Mouse (Mus musculus): ENCODE measurements at regions not wholly inside any gene's neighbourhood (a gene's known extent, or its start where the extent isn't known, plus 50 kb on each side); places are given as distances from the start of the nearest gene placed in this dataset.
A peak's percentile ranks its signal among the peaks of the same experiment; 100 is the strongest.

DNA sequence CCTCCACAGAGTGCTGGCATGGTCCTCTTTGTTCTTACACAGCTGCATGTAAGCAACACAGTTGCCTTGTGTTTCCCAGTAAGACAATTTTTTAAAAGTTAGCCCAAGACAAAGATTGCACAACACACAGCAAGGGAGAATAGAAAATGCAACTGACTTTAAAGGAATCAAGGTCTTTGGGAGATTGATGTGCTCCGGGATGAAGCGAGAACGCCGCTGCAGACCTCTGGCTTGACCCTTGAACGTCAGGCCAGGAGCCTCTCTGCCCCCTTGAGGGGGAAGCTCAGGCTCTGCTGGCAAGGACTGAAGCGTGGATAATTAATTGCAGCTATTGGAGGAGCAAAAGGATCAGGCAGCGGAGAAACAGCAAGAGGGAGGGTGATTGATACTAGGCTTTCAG lies 336.4 kb downstream of the Tcerg1l start:
- DNase-seq (ENCODE audit: low spot score) = no peak
- H3K4me2 ChIP-seq (ENCODE audit: low read length) = no peak overlapping the region
- 56% methylated on average over 7 of the region's 7 CpGs for WGBS
- no peaks in the 10 kb centered on the region for H3K36me3 ChIP-seq (ENCODE audit: control insufficient read depth, insufficient read depth, low read length)
- no peaks in the 10 kb centered on the region for H3K9me3 ChIP-seq (replicated peaks; ENCODE audit: control insufficient read depth, low read length)
- no peak overlapping the region for H3K27ac ChIP-seq (ENCODE audit: low read depth, low read length)
- no peak overlapping the region for H3K9ac ChIP-seq (ENCODE audit: low read length)
- no peak overlapping the region for H3K4me3 ChIP-seq (ENCODE audit: low read depth, low read length)
- H3K4me1 ChIP-seq (ENCODE audit: control insufficient read depth, insufficient read depth, low read length) = no peaks in the 10 kb centered on the region
- ATAC-seq = no peak
- H3K27me3 ChIP-seq (replicated peaks; ENCODE audit: control insufficient read depth, insufficient read depth, low read length) = no peaks in the 10 kb centered on the region

DNA sequence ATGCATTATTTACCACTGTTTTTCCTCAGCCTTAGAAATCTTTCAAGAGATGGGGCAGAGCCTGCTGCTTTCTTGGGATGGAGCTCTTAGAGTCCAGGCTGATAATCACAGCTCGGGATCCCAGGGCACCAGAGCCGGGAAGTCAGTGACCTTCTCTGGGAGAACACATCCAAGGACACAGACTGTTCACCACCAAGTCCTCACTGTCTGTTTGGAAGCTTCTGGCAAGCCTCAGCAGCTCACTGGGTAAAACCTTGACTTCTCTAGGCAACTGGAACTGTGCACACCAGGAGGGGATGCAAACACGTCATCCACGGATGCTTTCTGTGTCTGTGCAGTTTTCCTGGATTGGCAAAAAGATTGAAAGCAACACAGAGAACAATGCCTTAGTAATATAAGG lies 330.6 kb downstream of the Tcerg1l start:
- DNase-seq (ENCODE audit: low spot score) (no peak), ATAC-seq (no peak)
- Histone ChIP-seq H3K27me3 (replicated peaks; ENCODE audit: control insufficient read depth, insufficient read depth, low read length) (no peaks in the 10 kb centered on the region), H3K36me3 (ENCODE audit: control insufficient read depth, insufficient read depth, low read length) (no peaks in the 10 kb centered on the region), H3K9me3 (replicated peaks; ENCODE audit: control insufficient read depth, low read length) (no peaks in the 10 kb centered on the region), H3K9ac (ENCODE audit: low read length) (no peak overlapping the region), H3K4me1 (ENCODE audit: control insufficient read depth, insufficient read depth, low read length) (no peaks in the 10 kb centered on the region), H3K4me3 (ENCODE audit: low read depth, low read length) (no peak overlapping the region), H3K4me2 (ENCODE audit: low read length) (no peak overlapping the region), H3K27ac (ENCODE audit: low read depth, low read length) (no peak overlapping the region)
- WGBS = 77% methylated on average over 4 of the region's 4 CpGs

- Histone ChIP-seq H3K4me2 (ENCODE audit: low read length) (no peak overlapping the region), H3K4me1 (ENCODE audit: control insufficient read depth, insufficient read depth, low read length) (no peaks in the 10 kb centered on the region), H3K9me3 (replicated peaks; ENCODE audit: control insufficient read depth, low read length) (no peaks in the 10 kb centered on the region), H3K36me3 (ENCODE audit: control insufficient read depth, insufficient read depth, low read length) (no peaks in the 10 kb centered on the region), H3K27ac (ENCODE audit: low read depth, low read length) (no peak overlapping the region), H3K4me3 (ENCODE audit: low read depth, low read length) (no peak overlapping the region), H3K9ac (ENCODE audit: low read length) (no peak overlapping the region), H3K27me3 (replicated peaks; ENCODE audit: control insufficient read depth, insufficient read depth, low read length) (no peaks in the 10 kb centered on the region)
- 82% methylated on average over 3 of the region's 3 CpGs for WGBS
- peak; percentile 22 for DNase-seq (ENCODE audit: low spot score)
- ATAC-seq = no peak
Measured at GRCm38 (mm10) chr7:138075231-138075630, 322.3 kb downstream of the Tcerg1l start.

DNA sequence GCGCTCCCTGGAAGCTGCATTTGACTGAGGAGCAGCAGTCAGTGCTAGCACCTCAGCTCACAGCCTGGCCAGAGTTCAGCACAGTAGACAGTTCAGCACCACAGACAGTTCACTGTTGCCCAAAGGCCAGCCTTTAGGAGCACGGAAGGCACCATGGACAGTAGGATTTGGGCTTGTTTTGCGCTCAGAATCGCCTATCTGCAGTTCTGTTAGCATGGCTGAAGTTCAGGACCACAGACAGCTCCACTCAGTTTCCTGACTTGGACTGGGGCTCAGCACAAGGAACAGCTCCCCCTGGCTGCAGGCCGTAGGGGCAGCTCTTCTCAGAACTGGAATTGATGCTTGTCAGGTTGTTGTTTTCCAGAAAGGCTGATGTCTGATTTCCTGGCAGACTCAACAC lies 313.6 kb downstream of the Tcerg1l start:
- Histone ChIP-seq H3K27me3 (replicated peaks; ENCODE audit: control insufficient read depth, insufficient read depth, low read length) (no peaks in the 10 kb centered on the region), H3K36me3 (ENCODE audit: control insufficient read depth, insufficient read depth, low read length) (no peaks in the 10 kb centered on the region), H3K9ac (ENCODE audit: low read length) (no peak overlapping the region), H3K4me1 (ENCODE audit: control insufficient read depth, insufficient read depth, low read length) (no peaks in the 10 kb centered on the region), H3K4me3 (ENCODE audit: low read depth, low read length) (no peak overlapping the region), H3K9me3 (replicated peaks; ENCODE audit: control insufficient read depth, low read length) (no peaks in the 10 kb centered on the region), H3K27ac (ENCODE audit: low read depth, low read length) (no peak overlapping the region), H3K4me2 (ENCODE audit: low read length) (no peak overlapping the region)
- 17% methylated on average over 5 of the region's 5 CpGs for WGBS
- ATAC-seq (peak; percentile 37; the same call in 1 of the 2 replicates), DNase-seq (ENCODE audit: low spot score) (peak; percentile 83)

- no peak overlapping the region for H3K27ac ChIP-seq (ENCODE audit: low read depth, low read length)
- no peak for ATAC-seq
- no peak overlapping the region for H3K4me2 ChIP-seq (ENCODE audit: low read length)
- H3K9me3 ChIP-seq (replicated peaks; ENCODE audit: control insufficient read depth, low read length) = no peaks in the 10 kb centered on the region
- no peaks in the 10 kb centered on the region for H3K27me3 ChIP-seq (replicated peaks; ENCODE audit: control insufficient read depth, insufficient read depth, low read length)
- WGBS = 68% methylated on average over 7 of the region's 7 CpGs
- H3K4me3 ChIP-seq (ENCODE audit: low read depth, low read length) = no peak overlapping the region
- H3K36me3 ChIP-seq (ENCODE audit: control insufficient read depth, insufficient read depth, low read length) = no peaks in the 10 kb centered on the region
- DNase-seq (ENCODE audit: low spot score) = no peak
- no peak overlapping the region for H3K9ac ChIP-seq (ENCODE audit: low read length)
- H3K4me1 ChIP-seq (ENCODE audit: control insufficient read depth, insufficient read depth, low read length) = no peaks in the 10 kb centered on the region
Measured at GRCm38 (mm10) chr7:138107471-138108210, 289.9 kb downstream of the Tcerg1l start.

DNA sequence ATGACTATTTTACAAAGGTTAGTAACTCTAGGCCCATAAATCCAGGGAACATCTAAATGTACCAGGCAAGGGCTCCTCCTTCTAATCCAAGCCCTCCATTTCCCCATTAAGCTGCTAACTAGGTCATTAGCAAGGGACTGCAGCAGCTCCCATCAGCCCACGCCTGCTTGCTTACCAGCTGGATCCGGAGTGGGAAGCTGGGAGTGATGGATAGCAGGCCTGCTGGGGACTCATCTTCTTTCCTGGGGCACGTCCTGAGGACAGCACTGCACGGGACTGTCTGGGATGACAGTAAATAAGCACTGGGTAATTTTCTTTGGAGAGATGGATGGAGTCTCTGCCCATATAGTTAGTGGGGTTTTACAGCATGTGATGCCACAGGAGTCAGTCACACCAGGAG lies 276.0 kb downstream of the Tcerg1l start:
- Histone ChIP-seq H3K9ac (ENCODE audit: low read length) (no peak overlapping the region), H3K4me1 (ENCODE audit: control insufficient read depth, insufficient read depth, low read length) (peaks cover 5% of the 10 kb centered on the region; the same call in 1 of the 2 replicates), H3K9me3 (replicated peaks; ENCODE audit: control insufficient read depth, low read length) (no peaks in the 10 kb centered on the region), H3K27ac (ENCODE audit: low read depth, low read length) (no peak overlapping the region), H3K36me3 (ENCODE audit: control insufficient read depth, insufficient read depth, low read length) (no peaks in the 10 kb centered on the region), H3K4me3 (ENCODE audit: low read depth, low read length) (no peak overlapping the region), H3K27me3 (replicated peaks; ENCODE audit: control insufficient read depth, insufficient read depth, low read length) (no peaks in the 10 kb centered on the region), H3K4me2 (ENCODE audit: low read length) (no peak overlapping the region)
- peak; percentile 38 for DNase-seq (ENCODE audit: low spot score)
- WGBS = 29% methylated on average over 4 of the region's 4 CpGs
- no peak for ATAC-seq

DNA sequence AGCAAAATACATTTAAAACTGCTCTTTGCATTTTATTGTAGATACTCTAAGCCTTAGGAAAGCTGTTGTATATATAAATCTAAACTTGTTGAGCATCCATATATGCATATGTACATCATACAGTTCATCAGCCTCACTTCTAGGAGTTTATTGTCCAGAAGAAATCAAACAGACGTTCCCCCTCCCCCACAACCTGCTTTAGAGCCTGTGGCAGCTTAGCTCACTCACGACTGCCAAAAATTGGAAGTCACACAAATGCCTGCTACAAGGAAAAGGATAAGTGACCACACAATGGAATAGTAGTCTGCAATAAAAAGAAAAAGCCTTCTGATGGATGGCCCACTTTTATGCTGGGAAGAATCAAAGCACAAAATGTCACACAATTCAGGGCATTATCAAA lies 267.8 kb downstream of the Tcerg1l start:
- no peak overlapping the region for H3K4me2 ChIP-seq (ENCODE audit: low read length)
- H3K9ac ChIP-seq (ENCODE audit: low read length) = no peak overlapping the region
- ATAC-seq (no peak), DNase-seq (ENCODE audit: low spot score) (peak; percentile 11)
- no peak overlapping the region for H3K27ac ChIP-seq (ENCODE audit: low read depth, low read length)
- H3K9me3 ChIP-seq (replicated peaks; ENCODE audit: control insufficient read depth, low read length) = no peaks in the 10 kb centered on the region
- H3K36me3 ChIP-seq (ENCODE audit: control insufficient read depth, insufficient read depth, low read length) = no peaks in the 10 kb centered on the region
- H3K27me3 ChIP-seq (replicated peaks; ENCODE audit: control insufficient read depth, insufficient read depth, low read length) = no peaks in the 10 kb centered on the region
- no peak overlapping the region for H3K4me3 ChIP-seq (ENCODE audit: low read depth, low read length)
- no peaks in the 10 kb centered on the region for H3K4me1 ChIP-seq (ENCODE audit: control insufficient read depth, insufficient read depth, low read length)
- 43% methylated on average over 2 of the region's 2 CpGs for WGBS

- Histone ChIP-seq H3K9me3 (replicated peaks; ENCODE audit: control insufficient read depth, low read length) (no peaks in the 10 kb centered on the region), H3K36me3 (ENCODE audit: control insufficient read depth, insufficient read depth, low read length) (no peaks in the 10 kb centered on the region), H3K9ac (ENCODE audit: low read length) (no peak overlapping the region), H3K4me2 (ENCODE audit: low read length) (no peak overlapping the region), H3K27ac (ENCODE audit: low read depth, low read length) (no peak overlapping the region), H3K4me3 (ENCODE audit: low read depth, low read length) (no peak overlapping the region), H3K27me3 (replicated peaks; ENCODE audit: control insufficient read depth, insufficient read depth, low read length) (no peaks in the 10 kb centered on the region), H3K4me1 (ENCODE audit: control insufficient read depth, insufficient read depth, low read length) (no peaks in the 10 kb centered on the region)
- WGBS = 91% methylated on average over 6 of the region's 6 CpGs
- ATAC-seq = no peak
- DNase-seq (ENCODE audit: low spot score) = no peak
Measured at GRCm38 (mm10) chr7:138133427-138133826, 264.1 kb downstream of the Tcerg1l start.

- Histone ChIP-seq H3K9ac (ENCODE audit: low read length) (no peak overlapping the region), H3K4me3 (ENCODE audit: low read depth, low read length) (no peak overlapping the region), H3K27ac (ENCODE audit: low read depth, low read length) (no peak overlapping the region), H3K4me1 (ENCODE audit: control insufficient read depth, insufficient read depth, low read length) (no peaks in the 10 kb centered on the region), H3K4me2 (ENCODE audit: low read length) (no peak overlapping the region), H3K36me3 (ENCODE audit: control insufficient read depth, insufficient read depth, low read length) (no peaks in the 10 kb centered on the region), H3K27me3 (replicated peaks; ENCODE audit: control insufficient read depth, insufficient read depth, low read length) (no peaks in the 10 kb centered on the region), H3K9me3 (replicated peaks; ENCODE audit: control insufficient read depth, low read length) (no peaks in the 10 kb centered on the region)
- DNase-seq (ENCODE audit: low spot score) (peak; percentile 12), ATAC-seq (no peak)
- 20% methylated on average over 1 of the region's 1 CpGs for WGBS
Measured at GRCm38 (mm10) chr7:138137934-138138333, 259.6 kb downstream of the Tcerg1l start.
